Mouse (Mus musculus): ENCODE results near the gene Sirt2. TPM values are rescaled to one million over a fixed set of nuclear protein-coding genes. Genes with fewer than 3 reads are reported as not detected.
A peak's percentile ranks its signal among the peaks of the same experiment; 100 is the strongest.

The Sirt2 gene
- polyA plus RNA-seq, 1 experiment = 206 TPM

GRCm38 (mm10) chr7:28765211-28765610, 1.3 kb upstream of the Sirt2 start:
- DNase-seq (ENCODE audit: extremely low spot score in 1 of 2, low spot score in 1 of 2) = no peak

DNA sequence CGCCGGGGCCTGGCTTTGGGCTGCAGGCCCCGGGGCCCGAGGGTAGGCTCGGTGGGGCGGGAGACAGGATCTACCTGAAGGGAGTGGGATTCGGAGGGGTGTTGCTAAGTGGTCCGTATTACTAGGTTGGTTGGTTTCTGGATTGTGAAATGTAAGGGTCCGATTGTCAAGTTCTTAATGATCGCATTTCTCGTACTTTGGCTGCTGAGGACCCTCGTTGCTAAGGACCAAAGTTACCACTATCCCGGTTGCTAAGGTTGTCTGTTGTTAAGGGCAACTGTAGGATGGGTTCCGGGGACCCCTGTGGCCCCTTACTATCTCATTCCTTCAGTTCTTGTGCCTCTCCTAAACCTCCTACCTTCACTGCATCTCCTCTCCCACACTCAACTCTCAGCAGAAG, 375 bp downstream of the Sirt2 start:
- DNase-seq (ENCODE audit: extremely low spot score in 1 of 2, low spot score in 1 of 2) = no peak

- no peak for DNase-seq (ENCODE audit: extremely low spot score in 1 of 2, low spot score in 1 of 2)
These were observed 979 bp downstream of the Sirt2 start, which contains the start of gene Nfkbib for GRCm38 (mm10) chr7:28767462-28767965. Gene Nfkbib, minus strand, starts transcription at chr7:28767512.

DNA sequence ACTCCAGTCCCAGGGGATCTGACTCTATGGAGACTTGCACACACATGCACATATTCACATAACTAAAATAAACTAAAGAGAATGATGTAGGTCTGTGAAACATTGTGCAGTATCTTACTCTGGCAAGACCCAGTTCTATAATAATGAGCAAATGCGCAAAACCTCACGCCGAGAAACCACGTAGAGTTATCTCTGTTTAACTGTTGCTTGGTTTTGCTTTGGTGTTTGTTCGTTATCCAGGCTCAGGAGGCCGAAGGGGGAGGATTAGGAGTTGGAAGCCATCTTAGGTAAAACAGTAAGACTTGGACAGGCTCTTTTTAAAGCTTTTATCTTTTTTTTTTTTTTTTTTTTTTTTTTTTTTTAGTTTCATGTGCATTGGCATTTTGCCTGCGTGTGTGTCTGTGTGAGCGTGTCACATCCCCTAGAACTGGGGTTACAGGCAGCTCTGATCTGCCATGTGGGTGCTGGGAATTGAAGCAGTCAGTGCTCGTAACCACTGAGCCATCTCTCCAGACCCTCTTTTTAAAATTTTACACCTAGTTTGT, 3.0 kb downstream of the Sirt2 start:
- no peak for DNase-seq (ENCODE audit: extremely low spot score in 1 of 2, low spot score in 1 of 2)

DNA sequence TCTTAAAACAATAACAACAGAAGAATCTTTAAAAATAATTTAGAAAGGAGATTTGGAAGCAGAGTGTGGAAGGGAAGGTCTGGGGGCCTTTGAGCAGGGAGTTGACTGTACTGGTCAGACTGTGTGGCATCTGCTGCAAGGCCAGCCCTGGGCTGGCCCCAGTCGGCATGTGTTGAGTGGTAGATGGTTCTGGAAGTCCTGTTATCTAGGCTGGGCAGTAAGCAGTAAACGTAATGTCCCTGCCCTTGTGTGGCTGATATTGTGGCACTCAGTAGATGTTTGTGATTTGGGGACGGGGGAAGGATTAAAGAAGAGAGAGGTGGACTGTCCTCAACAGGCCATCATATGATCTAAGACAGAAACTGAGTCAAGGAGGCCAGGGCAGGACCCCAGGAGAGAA, 3.8 kb downstream of the Sirt2 start:
- DNase-seq (ENCODE audit: extremely low spot score in 1 of 2, low spot score in 1 of 2) = no peak

- DNase-seq (ENCODE audit: extremely low spot score in 1 of 2, low spot score in 1 of 2) = no peak
These were observed 5.3 kb downstream of the Sirt2 start for GRCm38 (mm10) chr7:28771867-28772266.

- DNase-seq (ENCODE audit: extremely low spot score in 1 of 2, low spot score in 1 of 2) = no peak
These were observed 6.6 kb downstream of the Sirt2 start for GRCm38 (mm10) chr7:28773163-28773562.

GRCm38 (mm10) chr7:28774164-28774563, 7.6 kb downstream of the Sirt2 start:
- peak in 1 of 2 experiments; percentile 28 for DNase-seq (ENCODE audit: extremely low spot score in 1 of 2, low spot score in 1 of 2)

DNA sequence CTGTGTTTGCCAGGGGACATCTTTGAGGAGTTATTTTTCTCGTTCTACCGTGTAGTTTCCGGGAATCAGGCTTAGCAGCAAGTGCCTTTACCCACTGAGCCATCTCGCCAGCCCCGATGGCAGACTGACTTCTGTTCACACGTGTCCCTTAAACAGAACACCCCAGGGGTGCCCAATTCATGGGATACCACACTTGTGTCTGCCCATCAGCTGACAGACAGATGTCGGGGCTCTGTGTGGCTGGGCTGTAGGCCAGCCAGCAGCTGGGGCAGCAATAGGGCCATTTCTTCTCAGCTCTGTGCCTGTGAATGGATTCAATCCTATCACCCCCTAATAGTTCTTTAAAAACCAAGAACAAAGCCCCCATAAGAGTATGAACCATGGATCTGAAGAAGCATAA, 8.6 kb downstream of the Sirt2 start:
- DNase-seq (ENCODE audit: extremely low spot score in 1 of 2, low spot score in 1 of 2) = no peak

DNA sequence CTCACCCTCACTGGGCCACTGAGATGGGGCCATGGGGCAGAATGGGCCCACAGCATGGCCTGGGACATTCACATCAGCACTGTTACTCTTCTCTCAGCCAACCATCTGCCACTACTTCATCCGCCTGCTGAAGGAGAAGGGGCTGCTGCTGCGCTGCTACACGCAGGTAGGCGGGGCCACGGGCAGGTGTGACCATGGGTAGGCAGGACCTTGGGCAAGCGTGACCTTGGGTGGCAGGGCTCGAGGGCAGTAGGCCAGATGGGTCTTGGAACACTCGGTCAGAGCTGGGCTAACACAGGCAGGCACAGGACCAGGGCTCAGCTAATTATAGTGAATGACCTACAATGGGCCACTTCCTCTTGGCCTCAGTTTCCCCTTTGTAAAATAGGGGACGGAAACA, 12.3 kb downstream of the Sirt2 start:
- no peak for DNase-seq (ENCODE audit: extremely low spot score in 1 of 2, low spot score in 1 of 2)

- DNase-seq (ENCODE audit: extremely low spot score in 1 of 2, low spot score in 1 of 2) = peak; percentile 78 to 97
These were observed 13.6 kb downstream of the Sirt2 start for GRCm38 (mm10) chr7:28780067-28780658.

GRCm38 (mm10) chr7:28780857-28781256, 14.3 kb downstream of the Sirt2 start:
- DNase-seq (ENCODE audit: extremely low spot score in 1 of 2, low spot score in 1 of 2) = peak in 1 of 2 experiments; percentile 65

DNA sequence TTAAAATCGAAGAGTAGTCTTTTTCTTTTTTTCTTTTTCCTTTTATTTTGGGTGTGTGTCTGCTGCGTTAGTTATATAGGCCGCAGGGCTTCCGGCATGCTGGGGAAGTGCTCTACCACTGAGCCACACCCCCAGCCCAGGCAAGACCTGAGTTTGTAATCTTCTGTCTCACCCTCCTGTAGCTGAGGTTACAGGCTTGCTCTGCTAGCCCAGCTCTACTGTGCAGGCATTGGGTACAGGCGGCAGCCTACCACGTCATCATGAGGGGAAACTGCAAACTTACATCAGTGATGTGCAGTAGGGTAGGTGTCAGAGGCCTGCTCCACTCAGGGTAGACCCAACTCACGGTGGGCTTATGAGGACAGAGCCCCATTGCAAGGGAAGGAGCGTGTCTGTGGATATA, 14.7 kb downstream of the Sirt2 start:
- DNase-seq (ENCODE audit: extremely low spot score in 1 of 2, low spot score in 1 of 2) = no peak

GRCm38 (mm10) chr7:28785161-28785560, 18.6 kb downstream of the Sirt2 start:
- DNase-seq (ENCODE audit: extremely low spot score in 1 of 2, low spot score in 1 of 2) = no peak

GRCm38 (mm10) chr7:28787884-28788283, 21.3 kb downstream of the Sirt2 start:
- no peak for DNase-seq (ENCODE audit: extremely low spot score in 1 of 2, low spot score in 1 of 2)

DNA sequence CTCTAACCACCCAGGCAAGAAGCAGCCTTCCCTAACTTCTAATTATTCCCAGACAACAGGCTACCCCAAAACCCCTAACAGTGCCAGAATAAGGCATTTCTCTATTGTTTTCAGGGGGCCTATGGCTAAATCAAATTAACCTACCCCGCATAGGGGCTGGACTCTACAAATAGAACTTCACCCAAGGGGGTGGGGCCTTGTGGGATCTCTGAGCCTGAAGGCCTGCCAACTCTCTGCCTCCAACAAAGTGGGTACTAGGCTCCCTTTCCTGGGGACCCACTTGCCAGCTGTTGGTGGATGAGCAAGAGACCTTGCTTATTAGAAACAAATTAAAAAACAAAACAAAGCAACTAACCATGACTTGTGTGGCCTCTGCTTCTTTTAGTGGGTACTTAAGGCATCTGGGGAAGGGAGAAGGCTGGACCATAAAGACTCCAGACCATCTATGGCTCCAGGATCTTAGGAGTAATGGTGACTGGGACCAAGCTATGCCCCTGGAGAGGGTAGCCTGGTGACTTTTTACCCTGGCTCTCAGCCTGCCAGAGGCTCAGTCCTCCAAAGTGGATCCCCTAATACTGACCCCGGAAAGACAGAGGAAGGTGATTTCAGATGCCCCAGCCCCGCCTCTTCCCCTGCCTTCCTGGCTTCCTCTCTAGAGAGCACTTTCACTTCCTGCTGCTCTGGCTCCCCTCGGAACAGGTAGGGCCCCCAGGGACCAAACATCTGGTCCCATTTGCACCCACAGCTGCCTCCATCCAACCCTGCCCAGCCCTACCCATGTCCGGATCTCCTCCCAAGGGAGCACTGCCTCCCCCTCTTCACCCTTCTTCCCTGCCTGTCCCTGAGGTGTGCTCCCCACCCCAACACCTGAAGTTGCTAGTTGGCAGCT, 22.0 kb downstream of the Sirt2 start, which contains the start of gene Rinl:
Gene Rinl, plus strand, starts transcription at position 663 of the 889 bp plus-strand sequence.
- DNase-seq (ENCODE audit: extremely low spot score in 1 of 2, low spot score in 1 of 2) = no peak

DNA sequence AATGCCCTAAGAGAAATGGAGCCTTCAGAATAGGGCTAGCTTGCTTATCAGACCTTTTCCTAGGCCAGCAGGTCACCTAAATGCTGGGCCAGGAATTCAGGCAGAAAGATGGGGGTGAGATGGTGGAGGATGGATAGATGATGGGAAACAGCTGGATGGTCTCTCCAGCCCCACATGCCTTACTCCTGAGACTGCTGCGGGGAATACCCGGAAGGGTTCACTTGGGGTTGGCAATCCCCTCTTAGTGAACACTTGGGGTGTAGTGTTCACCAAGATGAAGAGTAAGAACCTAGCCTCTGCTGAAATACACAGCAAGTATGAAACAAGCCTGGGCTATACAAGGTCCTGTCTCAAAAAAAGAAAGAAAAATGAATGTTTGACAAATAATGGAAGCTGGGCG, 22.7 kb downstream of the Sirt2 start:
- no peak for DNase-seq (ENCODE audit: extremely low spot score in 1 of 2, low spot score in 1 of 2)

GRCm38 (mm10) chr7:28790066-28790806, 23.7 kb downstream of the Sirt2 start:
- no peak for DNase-seq (ENCODE audit: extremely low spot score in 1 of 2, low spot score in 1 of 2)

DNA sequence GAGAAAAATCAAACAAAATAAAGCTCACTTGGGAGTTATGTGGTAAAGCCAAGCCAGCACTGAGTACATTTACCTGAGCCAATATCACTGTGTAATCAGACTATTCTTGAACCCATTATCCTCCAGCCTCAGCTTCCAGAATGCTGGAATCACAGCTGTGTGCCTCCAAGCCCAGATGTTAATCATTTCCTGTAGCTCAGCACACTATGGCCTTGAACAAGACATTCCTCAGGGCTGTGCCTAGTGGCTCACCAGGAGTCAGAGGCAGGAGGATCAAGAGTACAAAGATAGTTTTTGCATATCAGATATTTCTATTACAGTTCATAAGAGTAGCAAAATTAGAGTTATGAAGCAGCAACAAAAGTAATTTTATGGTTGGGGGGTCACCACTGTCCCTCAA, 25.2 kb downstream of the Sirt2 start:
- DNase-seq (ENCODE audit: extremely low spot score in 1 of 2, low spot score in 1 of 2) = no peak

DNA sequence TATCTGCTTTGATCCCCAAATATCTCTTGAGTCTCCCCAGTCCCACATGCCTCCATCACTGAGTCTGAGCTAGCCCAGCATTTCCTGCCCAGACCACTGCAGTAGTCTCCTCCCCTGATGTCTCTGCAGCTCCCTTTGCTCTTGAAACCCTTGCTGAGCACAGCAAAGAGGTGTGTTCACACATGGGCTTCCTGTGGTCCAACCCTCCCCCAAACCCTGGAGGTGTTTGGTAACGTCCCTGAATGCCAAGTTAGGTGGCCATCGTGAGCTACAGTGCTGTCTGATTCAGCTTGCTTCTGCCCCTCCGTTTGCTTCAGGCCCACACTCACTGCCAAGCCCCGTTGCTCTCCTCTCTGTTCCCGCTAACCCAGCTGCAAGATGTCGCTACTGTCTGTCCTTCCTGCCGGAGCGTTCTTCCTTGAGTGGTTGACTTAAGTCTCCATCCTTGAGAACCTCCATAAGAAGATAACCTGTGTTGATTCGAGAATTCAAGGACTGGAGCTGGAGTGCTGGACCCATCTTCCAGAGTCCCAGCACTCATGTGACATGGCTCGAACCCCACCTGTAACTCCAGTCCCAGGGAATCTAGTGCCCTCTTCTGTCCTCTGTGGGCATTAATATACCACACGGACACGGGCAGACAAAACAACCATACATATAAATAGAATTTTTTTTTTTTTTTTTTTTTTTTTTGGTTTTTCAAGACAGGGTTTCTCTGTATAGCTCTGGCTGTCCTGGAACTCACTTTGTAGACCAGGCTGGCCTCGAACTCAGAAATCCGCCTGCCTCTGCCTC, 26.1 kb downstream of the Sirt2 start:
- DNase-seq (ENCODE audit: extremely low spot score in 1 of 2, low spot score in 1 of 2) = no peak
